Mouse (Mus musculus): ENCODE results near the gene Clic5.
A peak's percentile ranks its signal among the peaks of the same experiment; 100 is the strongest.

DNA sequence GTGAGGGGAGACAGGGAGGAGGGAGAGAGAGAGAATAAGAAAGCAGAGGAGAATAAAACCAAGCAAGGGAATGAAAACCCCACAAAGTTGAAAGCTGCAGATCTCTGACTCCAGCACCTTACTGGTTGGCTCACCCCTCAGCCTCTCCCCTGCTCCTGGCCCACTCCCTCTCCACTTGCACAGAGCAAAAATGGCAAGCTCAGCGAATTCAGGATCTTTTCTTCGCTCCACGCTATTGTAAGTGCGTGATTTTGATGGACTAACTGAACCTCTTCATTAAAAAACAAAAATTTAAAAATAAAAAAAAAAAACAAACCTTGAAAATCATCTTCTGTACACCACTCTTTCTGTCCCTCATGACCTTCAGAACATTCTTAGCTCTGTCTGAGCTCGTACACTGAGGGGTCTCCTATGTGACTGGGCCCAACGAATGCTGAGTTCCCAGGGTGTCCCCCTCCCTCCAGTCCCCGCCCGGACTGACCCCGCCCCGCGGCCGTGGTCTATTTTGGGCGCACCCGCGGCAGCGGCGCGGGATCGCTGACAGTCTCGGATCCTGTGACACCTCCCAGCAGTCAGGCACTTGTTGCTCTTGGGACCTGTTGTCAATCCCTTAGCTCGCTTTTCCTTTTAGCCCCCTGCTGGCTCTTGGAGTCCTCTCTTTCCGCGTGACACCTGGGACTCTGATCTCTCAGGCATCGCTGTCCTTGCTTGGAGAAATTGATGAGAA, at the start of gene Clic5:
- TF ChIP-seq TCF3 (IDR thresholded peaks at IDR 0.05; ENCODE audit: insufficient read length, low read depth), result no peak
- TF ChIP-seq POLR2A (IDR thresholded peaks at IDR 0.05; ENCODE audit: insufficient read length, low read depth), result no peak
- peak in 1 of 3 experiments; percentile 46 for TF ChIP-seq MYOD1 (IDR thresholded peaks at IDR 0.05; ENCODE audit: control insufficient read depth in 1 of 3, insufficient read length in 2 of 3, low read depth in 2 of 3)
- peak in 1 of 3 experiments; percentile 21 for TF ChIP-seq MYOG (IDR thresholded peaks at IDR 0.05; ENCODE audit: control insufficient read depth in 1 of 3, insufficient read depth in 1 of 3, insufficient read length in 2 of 3, low read depth in 2 of 3)
- TF ChIP-seq USF1 (IDR thresholded peaks at IDR 0.05; ENCODE audit: low read depth), result no peak
